Mouse (Mus musculus) testis, adult 2 months (tissue): ENCODE measurements around the gene Tcl1b3. TPM values are rescaled to one million over a fixed set of nuclear protein-coding genes. Genes with fewer than 3 reads are reported as not detected.

Source experiments
- H3K27ac ChIP-seq: fragments of 200-500 bp; 2 replicates; pipeline ENCODE4 v1.5.1; 2012; ENCODE audit warnings: low read depth, low read length; ENCODE audit not compliant: control insufficient read depth, insufficient read depth
- H3K27me3 ChIP-seq: fragments of 200-500 bp; 2 replicates; pipeline ENCODE4 v1.6.1; 2012; ENCODE audit warnings: mild to moderate bottlenecking, low read length, moderate library complexity; ENCODE audit not compliant: control insufficient read depth, insufficient read depth
- H3K36me3 ChIP-seq: fragments of 200-500 bp; 2 replicates; pipeline ENCODE4 v1.6.1; 2012; ENCODE audit warnings: mild to moderate bottlenecking, low read length; ENCODE audit not compliant: control insufficient read depth, insufficient read depth
- H3K4me1 ChIP-seq: fragments of 200-500 bp; 2 replicates; pipeline ENCODE4 v1.6.1; 2012; ENCODE audit warnings: low read length; ENCODE audit not compliant: control insufficient read depth, insufficient read depth
- H3K4me3 ChIP-seq: fragments of 200-500 bp; 2 replicates; pipeline ENCODE4 v1.5.1; 2012; ENCODE audit warnings: low read depth, mild to moderate bottlenecking, low read length, moderate library complexity, mixed read lengths; ENCODE audit not compliant: control insufficient read depth
- CTCF ChIP-seq: fragments of 200-500 bp; IDR thresholded peaks from 2 replicates; pipeline ENCODE4 v1.5.1; 2012; ENCODE audit warnings: low read depth, mild to moderate bottlenecking, inconsistent platforms, low read length, moderate library complexity; ENCODE audit not compliant: control insufficient read depth, insufficient read depth, insufficient replicate concordance
- POLR2A ChIP-seq: fragments of 200-500 bp; IDR thresholded peaks from 2 replicates; pipeline ENCODE4 v1.6.1; 2012; ENCODE audit warnings: low read depth, mild to moderate bottlenecking, inconsistent platforms, low read length, moderate library complexity; ENCODE audit not compliant: control insufficient read depth
- polyA plus RNA-seq: library from polyadenylated mRNA; depleted of rRNA; stranded (reverse); fragments of >200 nt; gene quantifications from 2 replicates; pipeline ENCODE4 v1.2.3, GENCODE M21; 2012

Tcl1b3 gene
- polyA plus RNA-seq, 1 experiment, result not detected

DNA sequence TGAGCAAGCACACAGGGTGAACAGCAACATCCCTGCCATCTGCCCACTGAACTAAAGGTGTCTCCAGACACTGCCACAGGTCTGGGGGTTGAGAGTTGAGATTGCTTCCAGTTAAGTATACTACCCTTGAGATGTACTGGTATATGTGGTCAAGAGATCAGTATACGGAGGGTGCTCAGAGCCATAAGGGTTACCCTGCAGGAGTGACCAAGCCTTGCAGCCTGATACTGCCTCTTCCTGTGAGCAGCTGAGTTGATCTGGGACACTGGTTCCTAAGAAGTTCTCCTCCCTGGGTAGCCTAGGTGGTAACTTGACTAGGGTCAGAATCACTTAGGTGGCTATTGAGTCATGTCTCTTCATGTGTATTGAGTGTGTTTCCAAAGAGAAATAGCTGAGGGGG is 17.6 kb downstream of the Tcl1b3 start:
- H3K27ac ChIP-seq, result no peak overlapping the region
- H3K27me3 ChIP-seq, result no peaks in the 10 kb centered on the region
- no peak overlapping the region for H3K4me3 ChIP-seq
- no peaks in the 10 kb centered on the region for H3K4me1 ChIP-seq
- TF ChIP-seq POLR2A (no peak), CTCF (no peak)
- H3K36me3 ChIP-seq, result no peaks in the 10 kb centered on the region

DNA sequence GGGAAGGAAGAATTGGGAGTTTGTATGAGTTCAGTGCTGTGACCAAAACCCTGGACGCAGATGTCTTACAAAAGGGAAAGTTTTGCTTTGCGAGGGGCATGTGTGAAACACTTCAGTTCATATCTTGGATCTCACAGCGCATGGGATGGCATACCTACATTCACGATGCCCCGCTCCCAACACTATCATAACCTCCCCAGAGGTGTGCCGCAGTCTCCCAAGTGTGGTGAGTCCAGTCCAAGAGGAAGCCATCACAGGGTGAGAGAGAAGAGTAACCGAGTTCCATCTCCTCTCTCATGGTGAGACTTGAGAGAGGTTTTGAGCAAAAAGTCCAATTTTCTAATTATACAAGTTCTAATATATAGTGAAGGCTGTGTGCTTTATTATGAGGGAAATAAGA is 18.4 kb downstream of the Tcl1b3 start:
- Histone ChIP-seq H3K27me3 (no peaks in the 10 kb centered on the region), H3K36me3 (no peaks in the 10 kb centered on the region), H3K27ac (no peak overlapping the region), H3K4me1 (no peaks in the 10 kb centered on the region), H3K4me3 (no peak overlapping the region)
- TF ChIP-seq CTCF, result no peak
- no peak for TF ChIP-seq POLR2A

DNA sequence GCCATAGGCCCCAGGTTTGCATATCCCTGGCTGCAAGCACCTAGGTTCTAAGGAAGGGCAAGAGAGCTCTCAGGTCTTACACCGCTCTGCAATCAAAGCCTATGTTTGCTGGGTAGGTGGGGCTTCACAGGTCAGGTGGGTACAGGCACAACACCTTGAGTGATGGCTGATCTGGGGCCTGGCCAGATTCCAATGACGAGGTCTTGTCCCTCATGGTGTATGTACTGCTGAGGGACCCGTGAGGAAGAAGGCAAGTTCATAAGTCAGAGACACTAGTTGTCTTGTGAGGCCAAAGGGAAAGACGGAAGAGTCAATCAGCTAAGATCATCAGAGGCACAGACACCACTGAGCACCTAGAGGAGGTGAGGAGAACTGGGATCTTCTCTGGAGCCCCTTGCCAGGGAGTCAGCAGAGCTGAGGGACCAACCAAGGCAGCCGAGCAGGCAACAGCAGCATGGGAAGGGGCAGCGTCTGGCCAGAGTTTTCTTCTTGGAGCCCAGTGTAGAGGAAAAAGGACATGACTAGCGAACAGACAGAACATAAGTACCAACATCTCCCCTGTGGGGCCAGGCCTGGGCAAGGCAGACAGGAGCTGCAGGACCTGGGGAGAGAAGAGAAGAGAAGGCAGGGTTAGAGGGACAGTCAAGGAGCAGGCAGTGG is 26.4 kb downstream of the Tcl1b3 start:
- no peaks in the 10 kb centered on the region for H3K36me3 ChIP-seq
- peaks cover 4% of the 10 kb centered on the region; the same call in 1 of the 2 replicates for H3K4me1 ChIP-seq
- H3K27ac ChIP-seq, result no peak overlapping the region
- H3K27me3 ChIP-seq, result no peaks in the 10 kb centered on the region
- H3K4me3 ChIP-seq, result no peak overlapping the region
- no peak for TF ChIP-seq CTCF
- TF ChIP-seq POLR2A, result no peak

DNA sequence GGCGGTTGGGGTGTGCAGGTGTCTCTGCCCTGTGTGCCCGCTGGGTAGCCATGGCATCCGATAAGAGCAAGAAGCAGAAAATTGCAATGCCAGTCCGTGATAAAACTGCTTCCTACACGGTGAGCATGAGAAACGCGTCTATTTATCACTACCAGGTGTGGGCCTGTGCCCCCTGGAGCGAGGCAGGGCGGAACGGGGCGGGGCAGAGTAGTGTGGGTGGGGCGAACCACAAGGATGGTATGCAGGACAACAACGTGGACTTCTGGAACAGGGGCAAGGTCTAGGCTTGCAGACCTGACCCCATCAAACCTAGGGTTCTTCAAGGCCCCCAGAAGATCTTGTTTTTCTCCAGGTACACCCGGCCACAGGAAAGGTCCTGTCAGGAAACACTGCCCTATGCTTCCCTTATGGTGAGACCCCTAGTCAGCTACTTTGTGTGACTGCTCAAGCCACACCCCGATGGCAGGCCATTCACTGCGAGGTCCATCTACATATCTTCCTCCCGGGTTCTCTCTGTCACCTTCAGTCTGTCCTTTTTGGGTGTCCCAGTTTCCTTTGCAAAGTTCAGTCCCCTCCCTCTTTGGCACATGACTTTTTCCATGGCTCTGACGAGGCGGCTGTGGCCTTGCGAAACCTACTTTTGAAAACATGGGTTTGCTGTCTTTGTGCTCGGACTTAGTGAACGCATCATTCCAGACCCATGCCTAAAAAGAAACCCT is 31.9 kb downstream of the Tcl1b3 start, which contains the start of gene Tcl1:
Gene Tcl1 (minus strand): TSS at position 193 of the 719 bp plus-strand sequence.
- Histone ChIP-seq H3K27me3 (no peaks in the 10 kb centered on the region), H3K4me1 (peaks cover 9% of the 10 kb centered on the region), H3K27ac (no peak within 1 kb of the TSS), H3K36me3 (no peaks in the 10 kb centered on the region), H3K4me3 (no peak within 1 kb of the TSS)
- TF ChIP-seq POLR2A (no peak), CTCF (no peak)

DNA sequence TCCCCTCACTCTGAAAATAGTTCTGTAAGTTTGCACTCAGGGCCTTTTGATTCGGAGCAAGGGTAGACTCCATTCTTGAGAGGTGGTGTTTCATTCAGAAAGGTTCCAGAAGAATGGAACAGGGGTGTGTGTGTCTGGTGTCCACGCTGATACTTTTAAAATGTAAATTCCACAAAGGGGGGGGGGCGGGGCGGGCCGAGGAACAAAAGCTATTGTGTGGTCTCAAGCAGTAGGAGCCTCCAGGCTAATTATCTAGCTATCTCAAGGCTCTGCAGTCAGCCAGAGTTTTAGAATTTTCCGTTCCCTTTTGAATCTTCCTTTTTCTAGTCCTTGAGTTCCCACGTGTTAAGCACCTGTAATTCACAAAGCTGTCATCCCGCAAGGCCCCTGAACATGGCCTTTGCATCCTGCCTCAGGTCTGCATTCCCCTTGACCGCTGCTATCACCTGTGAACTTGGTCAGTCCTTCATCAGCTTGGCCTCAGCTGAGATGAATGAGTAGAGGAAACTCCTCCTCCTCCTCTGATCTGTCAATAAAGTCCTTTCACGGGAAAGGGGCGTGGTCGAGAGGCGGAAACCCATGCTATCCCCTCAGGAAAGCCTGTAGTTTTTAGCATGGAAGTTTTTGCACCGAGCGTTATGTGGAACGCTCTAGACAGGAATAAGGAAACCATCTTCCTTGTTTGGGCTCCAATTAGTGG is 33.9 kb downstream of the Tcl1b3 start:
- H3K36me3 ChIP-seq, result no peaks in the 10 kb centered on the region
- no peak overlapping the region for H3K27ac ChIP-seq
- no peaks in the 10 kb centered on the region for H3K27me3 ChIP-seq
- H3K4me1 ChIP-seq, result peaks cover 9% of the 10 kb centered on the region
- TF ChIP-seq CTCF (no peak), POLR2A (no peak)
- no peak overlapping the region for H3K4me3 ChIP-seq

DNA sequence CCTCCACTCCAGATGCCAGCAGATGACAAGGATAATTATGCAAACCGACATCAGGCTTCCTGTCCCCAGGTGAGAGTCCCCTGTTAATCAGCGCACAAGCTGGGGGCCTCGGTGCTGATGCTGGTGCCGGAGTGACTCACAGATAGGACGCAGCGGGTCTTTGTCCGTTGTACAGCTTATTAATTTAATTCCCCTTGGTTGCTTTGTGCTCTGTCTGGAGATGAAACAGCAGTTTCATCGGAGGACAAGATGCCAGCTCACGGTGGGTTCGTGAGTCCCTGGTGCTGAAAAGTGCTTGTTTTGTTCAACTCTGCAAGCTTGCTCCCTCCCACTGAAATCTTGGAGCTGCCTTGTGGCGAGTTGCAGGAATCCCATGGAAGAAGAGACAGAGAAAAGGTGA is 43.5 kb downstream of the Tcl1b3 start:
- Histone ChIP-seq H3K4me1 (no peaks in the 10 kb centered on the region), H3K27ac (no peak overlapping the region), H3K27me3 (no peaks in the 10 kb centered on the region), H3K36me3 (no peaks in the 10 kb centered on the region), H3K4me3 (no peak overlapping the region)
- TF ChIP-seq CTCF (no peak), POLR2A (no peak)

DNA sequence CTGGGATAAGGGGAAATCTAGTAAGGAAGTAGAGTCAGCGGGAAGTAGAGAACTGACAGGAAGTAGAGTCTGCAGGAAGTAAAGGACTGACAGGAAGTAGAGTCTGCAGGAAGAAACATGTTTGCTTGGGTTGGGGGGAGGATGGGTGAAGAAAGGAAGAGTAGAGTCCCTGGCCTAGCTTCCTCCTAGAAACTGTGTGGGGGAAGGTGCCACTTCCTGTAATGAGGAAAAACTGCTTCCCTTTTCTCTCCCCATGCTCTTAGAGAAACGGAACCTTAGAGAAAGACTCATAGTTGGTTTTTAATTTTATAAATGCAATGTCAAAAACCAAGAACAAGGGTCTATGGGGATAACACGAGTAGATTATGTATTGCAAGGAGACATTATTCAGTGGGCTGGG is 44.2 kb downstream of the Tcl1b3 start:
- Histone ChIP-seq H3K27ac (no peak overlapping the region), H3K4me3 (no peak overlapping the region), H3K4me1 (no peaks in the 10 kb centered on the region), H3K27me3 (no peaks in the 10 kb centered on the region), H3K36me3 (no peaks in the 10 kb centered on the region)
- TF ChIP-seq CTCF (no peak), POLR2A (no peak)
